Mouse (Mus musculus) T-helper 2 cell (primary cell): ENCODE measurements around the gene Spa17.

Experiments
- in situ Hi-C: fragments of 300-600 bp; cut with MboI, MseI; formaldehyde crosslinking; loops from one replicate; pipeline ENCODE4 v1.15.1; 2025; ENCODE audit warnings: high pct_unique_total_duplicates

The Spa17 gene

DNA sequence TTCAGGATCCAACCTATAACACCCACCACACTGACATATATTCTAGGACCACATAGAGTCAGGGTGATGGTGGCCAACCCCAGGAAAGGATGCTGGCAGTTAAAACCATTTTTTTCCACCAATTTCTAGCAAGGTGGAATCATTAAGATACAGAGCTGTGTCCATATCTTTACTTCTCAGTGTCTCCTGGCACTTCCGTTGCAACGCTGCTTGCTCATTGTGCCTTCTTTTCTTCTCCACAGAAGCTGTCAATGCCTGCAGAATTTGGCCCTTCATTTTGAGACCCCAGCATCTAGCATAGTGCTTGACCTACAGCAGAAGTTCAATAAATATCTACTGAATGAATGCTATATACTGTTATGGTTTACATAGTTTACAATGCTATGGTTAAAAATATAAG, 46.5 kb downstream of the Spa17 start:
- in situ Hi-C loops, result no loop called here

GRCm38 (mm10) chr9:37563805-37564204, 49.7 kb downstream of the Spa17 start:
- in situ Hi-C loops, result no loop called here

GRCm38 (mm10) chr9:37560617-37561016, 52.9 kb downstream of the Spa17 start:
- in situ Hi-C loops, result no loop called here

DNA sequence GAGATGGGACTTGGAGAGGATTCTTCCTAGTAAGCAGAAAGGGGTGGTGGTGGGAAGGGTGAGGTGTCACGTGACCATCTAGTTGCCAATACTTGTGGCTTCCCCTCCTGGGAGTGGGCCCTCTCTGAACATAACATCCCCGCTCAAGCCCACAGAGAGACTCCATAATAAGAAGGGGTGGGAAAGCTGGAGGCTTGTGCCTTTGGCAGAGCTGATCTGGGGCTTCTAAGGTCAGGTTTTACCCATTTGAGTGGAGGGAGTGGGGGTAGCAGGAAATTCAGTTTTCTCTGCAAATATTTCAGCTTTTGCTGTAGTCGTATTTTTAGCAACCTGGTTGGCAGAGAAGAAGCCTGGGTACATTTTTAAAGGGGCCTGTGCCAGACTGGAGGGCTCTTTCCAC, 57.2 kb downstream of the Spa17 start:
- in situ Hi-C loops, result no loop called here

DNA sequence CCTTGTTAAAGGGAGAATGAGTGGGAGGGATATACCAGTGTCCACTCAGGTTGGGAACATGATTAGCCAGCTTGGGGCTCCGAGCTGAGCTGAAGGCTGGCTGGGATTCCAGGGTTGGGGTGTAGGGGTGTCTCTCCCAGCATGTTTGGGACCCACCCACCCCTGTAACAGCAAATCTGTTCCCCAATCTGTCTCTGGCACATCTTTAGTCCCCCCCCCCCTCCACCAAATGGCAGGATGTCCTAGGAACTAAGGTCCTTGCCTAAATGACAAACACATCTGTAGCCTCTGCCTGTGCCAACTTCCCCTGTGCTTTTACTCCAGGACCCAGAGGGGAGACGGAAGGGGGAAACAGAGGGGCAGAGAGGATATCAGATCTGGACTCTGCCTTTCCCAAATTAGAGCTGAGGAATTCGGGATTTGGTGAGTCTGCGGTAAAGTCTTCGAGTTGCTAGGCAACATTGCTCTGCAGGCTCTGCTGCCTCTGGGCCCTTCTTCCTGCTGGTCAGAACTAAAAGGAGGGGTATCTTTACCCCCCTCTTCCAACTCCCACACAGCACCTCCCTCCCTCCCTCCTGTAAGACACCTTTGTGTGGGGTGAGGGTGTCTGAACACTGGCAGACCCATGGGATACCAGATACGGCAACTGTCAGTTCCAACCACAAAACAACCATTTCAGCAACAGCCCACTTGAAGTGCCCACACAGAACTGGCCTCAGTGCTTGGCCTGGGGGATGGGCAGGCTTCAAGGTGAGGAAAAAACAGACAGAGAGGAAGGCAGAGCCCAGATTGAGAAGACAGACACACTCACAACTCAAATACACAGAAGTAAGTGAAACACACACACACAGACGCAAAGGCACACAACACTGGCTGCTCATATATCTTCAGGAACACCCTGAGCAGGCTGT, 58.4 kb downstream of the Spa17 start, which contains the start of gene Siae:
Gene Siae (plus strand): TSS at position 861 of the 911 bp plus-strand sequence.
- in situ Hi-C loops, result no loop called here

DNA sequence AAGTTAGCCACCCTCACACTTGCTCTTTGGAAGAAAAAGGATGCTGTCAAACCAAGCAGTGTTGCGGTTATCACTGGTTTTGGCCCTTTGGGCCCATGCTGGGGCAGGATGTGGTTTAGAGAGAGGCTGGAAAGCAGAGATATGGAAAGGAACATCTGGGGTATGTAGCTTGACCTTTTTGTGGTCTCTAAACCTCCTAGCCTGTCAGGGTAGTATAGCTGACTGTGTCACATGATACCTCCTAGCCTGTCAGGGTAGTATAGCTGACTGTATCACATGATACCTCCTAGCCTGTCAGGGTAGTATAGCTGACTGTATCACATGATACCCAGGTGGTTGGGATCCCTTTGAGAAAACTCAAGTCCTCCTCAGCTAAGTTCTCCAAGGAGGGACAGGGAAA, 59.2 kb downstream of the Spa17 start:
- in situ Hi-C loops, result no loop called here
